Mouse (Mus musculus) hindbrain, embryonic 15.5 days (tissue): Measurements from ENCODE around the gene Rbfox1. TPM values are rescaled to one million over a fixed set of nuclear protein-coding genes. Genes with fewer than 3 reads are reported as not detected.
A peak's percentile ranks its signal among the peaks of the same experiment; 100 is the strongest.

Experiments used
- ATAC-seq: fragments of 200-750 bp; cut with Nextera tagmentation; 2 replicates; pipeline ENCODE4 v1.8.0; 2017; ENCODE audit warnings: low read depth, moderate number of reproducible peaks, moderate TSS enrichment; ENCODE audit not compliant: low FRiP score
- H3K27ac ChIP-seq: fragments of 300-500 bp; sonication (generic); replicated peaks from 2 replicates; pipeline ENCODE4 v1.5.1; 2015; ENCODE audit warnings: mild to moderate bottlenecking, inconsistent platforms
- H3K27me3 ChIP-seq: fragments of 300-500 bp; sonication (generic); 2 replicates; pipeline ENCODE4 v1.6.1; 2015; ENCODE audit warnings: control low read depth, inconsistent platforms
- H3K36me3 ChIP-seq: fragments of 300-500 bp; sonication (generic); 2 replicates; pipeline ENCODE4 v1.6.1; 2015; ENCODE audit warnings: control low read depth, inconsistent platforms
- H3K4me1 ChIP-seq: fragments of 300-500 bp; sonication (generic); replicated peaks from 2 replicates; pipeline ENCODE4 v1.6.1; 2015; ENCODE audit warnings: control low read depth, inconsistent platforms
- H3K4me2 ChIP-seq: fragments of 300-500 bp; sonication (generic); 2 replicates; pipeline ENCODE4 v1.6.1; 2015; ENCODE audit warnings: moderate library complexity, mild to moderate bottlenecking, inconsistent platforms
- H3K4me3 ChIP-seq: fragments of 300-500 bp; sonication (generic); 2 replicates; pipeline ENCODE4 v1.5.1; 2015; ENCODE audit warnings: mild to moderate bottlenecking, inconsistent platforms
- H3K9ac ChIP-seq: fragments of 300-500 bp; sonication (generic); 2 replicates; pipeline ENCODE4 v1.6.1; 2015; ENCODE audit warnings: inconsistent platforms
- H3K9me3 ChIP-seq: fragments of 300-500 bp; sonication (generic); 2 replicates; pipeline ENCODE4 v1.6.1; 2016; ENCODE audit warnings: control low read depth, inconsistent platforms
- WGBS: fragments of 180-500 bp; shearing (Covaris S2); methylation state at CpG from one replicate; pipeline ENCODE4 v1.1.7; 2015; 5-methylcytosine and 5-hydroxymethylcytosine counted together
- polyA plus RNA-seq: library from polyadenylated mRNA; unstranded; fragments of >200 nt; fragmentation: Nextera tagmentation; extraction: Ambion mirVana; gene quantifications from 2 replicates; pipeline ENCODE4 v1.2.1, GENCODE M21; 2015

The Rbfox1 gene
- polyA plus RNA-seq, 1 experiment from 2014 or later, result 254 TPM

DNA sequence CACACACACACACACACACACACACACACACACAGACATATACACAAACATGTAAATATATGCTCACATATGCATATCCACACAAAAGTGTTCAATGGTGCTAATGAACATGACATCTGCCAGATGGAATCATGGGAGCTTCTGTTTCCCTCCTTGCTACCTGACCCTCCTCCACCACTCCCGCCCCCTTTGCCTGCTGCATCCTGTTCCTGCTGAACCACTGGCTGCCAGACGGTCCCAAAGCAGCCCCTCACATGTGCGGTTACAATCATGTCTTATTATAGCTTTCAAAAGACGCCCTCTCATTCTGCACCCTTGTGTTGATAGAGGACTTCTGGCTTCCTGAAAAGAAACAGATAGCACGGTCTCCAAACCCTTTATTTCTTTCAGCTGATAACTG lies 563.1 kb downstream of the Rbfox1 start:
- no peak overlapping the region for H3K27ac ChIP-seq
- no peaks in the 10 kb centered on the region for H3K9me3 ChIP-seq
- H3K27me3 ChIP-seq, result no peaks in the 10 kb centered on the region
- no peaks in the 10 kb centered on the region for H3K36me3 ChIP-seq
- ATAC-seq, result no peak
- no peak overlapping the region for H3K4me3 ChIP-seq
- peaks cover 3% of the 10 kb centered on the region; the same call in 1 of the 2 replicates for H3K4me1 ChIP-seq
- 47% methylated on average over 5 of the region's 5 CpGs for WGBS
- H3K9ac ChIP-seq, result no peak overlapping the region
- H3K4me2 ChIP-seq, result no peak overlapping the region

DNA sequence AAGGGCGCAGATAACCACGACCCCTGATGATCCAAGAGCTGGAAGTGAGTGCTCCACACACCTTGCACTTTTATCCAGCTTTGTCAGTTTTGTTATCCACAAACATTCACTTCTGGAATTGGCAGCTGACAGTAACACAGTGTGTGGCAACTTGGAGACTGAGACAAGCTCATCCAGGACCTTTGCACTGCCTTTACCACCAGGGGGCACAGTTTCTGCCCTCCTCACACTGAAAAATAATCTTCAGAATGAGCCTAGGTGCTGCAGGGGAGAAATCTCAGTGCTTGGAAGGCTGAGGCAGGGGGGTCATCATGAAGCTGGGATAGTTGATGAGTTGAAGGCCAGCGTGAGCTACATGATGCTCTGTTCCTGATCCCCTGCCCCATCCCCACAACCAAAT lies 570.2 kb downstream of the Rbfox1 start:
- Histone ChIP-seq H3K4me1 (no peaks in the 10 kb centered on the region), H3K36me3 (no peaks in the 10 kb centered on the region), H3K9ac (no peak overlapping the region), H3K27ac (no peak overlapping the region), H3K4me2 (no peak overlapping the region), H3K9me3 (no peaks in the 10 kb centered on the region), H3K27me3 (no peaks in the 10 kb centered on the region), H3K4me3 (no peak overlapping the region)
- no peak for ATAC-seq
- WGBS, result 79% methylated on average over 3 of the region's 3 CpGs

DNA sequence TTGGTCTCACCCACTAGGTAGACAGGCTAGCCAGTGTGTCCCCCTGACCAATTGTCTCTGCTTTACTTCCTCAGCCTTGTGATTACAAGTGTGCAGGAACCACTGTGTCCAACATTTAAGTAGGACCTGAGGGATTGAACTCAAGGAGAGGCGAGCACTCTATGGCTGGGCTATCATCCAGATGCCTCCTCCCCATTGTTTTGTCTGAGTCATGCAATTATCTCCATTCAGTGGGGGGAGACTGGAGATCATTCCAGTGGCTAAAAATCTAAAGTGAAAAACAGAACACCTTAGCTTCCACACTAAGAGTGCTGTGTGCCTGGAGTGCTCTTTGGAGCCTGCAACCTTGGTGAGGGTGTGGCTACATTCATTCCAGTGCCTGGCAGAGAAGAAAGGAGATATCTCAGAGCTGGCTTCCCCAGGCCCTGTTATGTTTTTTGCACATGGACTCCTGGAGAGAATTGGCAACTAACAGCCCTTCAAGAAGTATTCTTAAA lies 594.0 kb downstream of the Rbfox1 start:
- Histone ChIP-seq H3K9me3 (no peaks in the 10 kb centered on the region), H3K4me1 (peaks cover 29% of the 10 kb centered on the region), H3K27ac (peak overlapping the region; percentile 75), H3K27me3 (no peaks in the 10 kb centered on the region), H3K4me3 (no peak overlapping the region), H3K9ac (no peak overlapping the region), H3K36me3 (no peaks in the 10 kb centered on the region), H3K4me2 (no peak overlapping the region)
- ATAC-seq, result peak; percentile 20; the same call in 1 of the 2 replicates
- 50% methylated on average over 1 of the region's 1 CpGs for WGBS

DNA sequence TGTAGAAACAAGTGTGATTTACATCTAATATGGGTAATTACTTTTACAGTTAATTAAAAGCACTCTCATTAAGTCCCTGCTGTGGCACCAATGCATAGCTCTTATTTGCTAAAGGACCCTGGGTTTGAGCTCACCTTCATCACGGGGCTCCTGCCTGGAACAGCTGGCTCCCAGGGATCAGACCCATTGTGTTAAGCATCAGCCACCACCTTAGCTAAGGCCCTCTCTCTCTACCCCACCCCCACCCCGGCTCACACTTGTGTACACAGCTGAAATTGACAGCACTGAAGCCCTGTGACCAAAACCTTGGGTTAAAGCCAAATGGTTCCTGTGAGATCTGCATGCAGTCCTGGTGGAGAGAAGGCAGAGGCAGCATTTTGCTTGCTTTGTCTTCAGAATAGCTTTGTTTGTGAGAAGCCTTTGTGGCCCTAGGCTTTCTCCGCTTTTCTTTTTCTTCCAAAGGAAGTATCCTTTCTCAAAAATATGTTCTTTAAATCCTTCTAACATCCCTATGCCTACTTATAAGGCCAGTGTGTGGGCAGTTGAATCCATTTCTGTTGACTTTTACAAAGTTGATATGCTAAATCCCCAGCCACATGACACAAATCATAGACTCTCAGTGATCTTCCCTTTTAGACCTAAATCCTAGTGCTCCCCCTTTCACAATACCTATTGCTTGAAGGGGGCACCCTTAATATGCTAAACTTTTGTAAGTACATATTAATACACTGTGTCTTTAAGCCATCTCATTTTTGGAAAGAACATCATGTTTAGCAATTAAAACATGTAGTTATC lies 594.7 kb downstream of the Rbfox1 start:
- Histone ChIP-seq H3K36me3 (no peaks in the 10 kb centered on the region), H3K9ac (peak overlapping the region; percentile 1; the same call in 1 of the 2 replicates), H3K27ac (peak overlapping the region; percentile 75), H3K27me3 (no peaks in the 10 kb centered on the region), H3K4me3 (no peak overlapping the region), H3K9me3 (no peaks in the 10 kb centered on the region), H3K4me2 (no peak overlapping the region), H3K4me1 (peaks cover 29% of the 10 kb centered on the region)
- ATAC-seq, result peak; percentile 53; the same call in 1 of the 2 replicates
- WGBS, result 21% methylated on average over 3 of the region's 3 CpGs

DNA sequence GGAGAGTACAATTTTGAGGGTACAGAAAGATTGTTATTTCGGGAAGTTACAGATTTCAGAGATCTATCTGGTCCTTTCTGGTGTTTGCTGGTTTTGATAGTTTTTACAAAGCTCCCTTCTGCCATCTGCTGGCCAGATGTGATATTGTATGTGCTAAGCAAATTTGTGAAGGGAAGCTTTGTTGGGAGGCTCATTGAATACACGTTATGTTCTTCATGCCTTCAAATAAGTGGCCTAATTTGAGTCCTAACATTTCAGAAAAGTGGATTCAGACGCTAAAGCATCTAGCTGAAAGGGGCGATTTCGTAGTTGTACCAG lies 595.2 kb downstream of the Rbfox1 start:
- H3K4me1 ChIP-seq, result peaks cover 29% of the 10 kb centered on the region
- H3K9me3 ChIP-seq, result no peaks in the 10 kb centered on the region
- H3K36me3 ChIP-seq, result no peaks in the 10 kb centered on the region
- no peak for ATAC-seq
- H3K4me2 ChIP-seq, result no peak overlapping the region
- no peaks in the 10 kb centered on the region for H3K27me3 ChIP-seq
- peak overlapping the region; percentile 1; the same call in 1 of the 2 replicates for H3K9ac ChIP-seq
- 9% methylated on average over 5 of the region's 5 CpGs for WGBS
- H3K4me3 ChIP-seq, result no peak overlapping the region
- H3K27ac ChIP-seq, result peak overlapping the region; percentile 75; the same call in 1 of the 2 replicates

DNA sequence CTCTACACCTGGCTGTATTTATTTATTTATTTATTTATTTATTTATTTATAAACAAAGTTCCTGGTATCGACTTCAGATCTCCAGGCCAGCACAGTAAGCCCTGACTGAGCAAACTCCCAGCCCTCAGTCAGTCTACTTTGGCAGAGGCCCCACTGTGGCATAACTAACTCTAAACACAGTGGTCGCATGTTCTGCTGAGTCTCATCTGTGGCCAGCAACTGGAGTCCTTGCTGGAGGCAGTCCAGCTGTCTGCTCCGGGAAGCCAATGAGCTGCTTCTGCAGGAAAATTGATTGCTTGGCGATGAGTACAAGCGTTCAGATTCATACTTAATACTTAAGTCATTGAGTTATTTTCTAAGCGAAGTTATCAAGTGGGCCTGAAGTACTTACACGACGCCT lies 598.5 kb downstream of the Rbfox1 start:
- H3K4me2 ChIP-seq, result no peak overlapping the region
- no peaks in the 10 kb centered on the region for H3K9me3 ChIP-seq
- no peak overlapping the region for H3K9ac ChIP-seq
- H3K27ac ChIP-seq, result no peak overlapping the region
- no peak overlapping the region for H3K4me3 ChIP-seq
- WGBS, result 59% methylated on average over 8 of the region's 8 CpGs
- H3K4me1 ChIP-seq, result peaks cover 26% of the 10 kb centered on the region
- no peaks in the 10 kb centered on the region for H3K27me3 ChIP-seq
- H3K36me3 ChIP-seq, result no peaks in the 10 kb centered on the region
- ATAC-seq, result no peak

DNA sequence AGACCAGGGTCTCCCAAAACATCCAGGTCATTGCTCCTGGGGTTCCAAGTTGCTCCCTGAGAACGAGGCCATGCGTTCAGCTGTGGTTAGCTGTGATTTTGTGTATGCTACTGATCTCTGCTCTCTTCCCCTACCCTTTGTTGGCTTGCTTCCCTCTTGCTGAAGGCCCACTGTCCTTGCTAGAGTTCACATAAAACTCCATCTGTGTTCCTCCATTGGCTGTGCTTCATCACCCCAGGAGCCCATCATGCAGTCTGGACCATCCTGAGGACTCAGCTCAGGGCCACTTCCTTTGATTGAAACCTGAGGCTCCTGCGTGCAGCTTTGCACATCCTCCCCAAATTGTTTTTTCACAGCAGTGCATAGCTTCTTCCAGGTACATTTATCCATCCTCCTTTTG lies 600.5 kb downstream of the Rbfox1 start:
- H3K9ac ChIP-seq, result no peak overlapping the region
- no peak overlapping the region for H3K27ac ChIP-seq
- ATAC-seq, result no peak
- H3K4me2 ChIP-seq, result no peak overlapping the region
- no peaks in the 10 kb centered on the region for H3K9me3 ChIP-seq
- 76% methylated on average over 3 of the region's 3 CpGs for WGBS
- no peak overlapping the region for H3K4me3 ChIP-seq
- no peaks in the 10 kb centered on the region for H3K36me3 ChIP-seq
- peaks cover 9% of the 10 kb centered on the region for H3K4me1 ChIP-seq
- no peaks in the 10 kb centered on the region for H3K27me3 ChIP-seq

DNA sequence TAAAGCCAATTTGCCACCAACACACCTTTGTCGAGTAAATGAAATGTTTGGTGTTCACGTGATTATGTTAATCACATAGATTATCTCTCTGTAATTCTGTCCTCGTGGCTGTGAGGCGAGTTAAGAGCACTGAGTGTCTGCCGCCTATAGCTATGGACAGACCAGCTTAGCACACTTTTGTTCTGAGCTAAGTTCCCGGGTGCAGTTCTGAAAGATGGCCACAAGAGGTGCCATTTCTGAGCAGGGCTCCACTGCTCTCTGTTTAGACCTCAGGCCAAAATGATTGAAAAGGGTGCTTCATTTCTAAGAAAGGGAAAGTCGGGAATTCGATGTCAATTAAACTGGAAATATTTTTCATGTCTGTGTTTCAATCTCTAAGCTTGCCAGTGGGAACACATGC lies 617.1 kb downstream of the Rbfox1 start:
- H3K27ac ChIP-seq, result no peak overlapping the region
- H3K9ac ChIP-seq, result no peak overlapping the region
- H3K4me3 ChIP-seq, result no peak overlapping the region
- 27% methylated on average over 8 of the region's 8 CpGs for WGBS
- peaks cover 9% of the 10 kb centered on the region; the same call in 1 of the 2 replicates for H3K4me1 ChIP-seq
- H3K4me2 ChIP-seq, result no peak overlapping the region
- no peaks in the 10 kb centered on the region for H3K27me3 ChIP-seq
- ATAC-seq, result no peak
- no peaks in the 10 kb centered on the region for H3K36me3 ChIP-seq
- no peaks in the 10 kb centered on the region for H3K9me3 ChIP-seq

DNA sequence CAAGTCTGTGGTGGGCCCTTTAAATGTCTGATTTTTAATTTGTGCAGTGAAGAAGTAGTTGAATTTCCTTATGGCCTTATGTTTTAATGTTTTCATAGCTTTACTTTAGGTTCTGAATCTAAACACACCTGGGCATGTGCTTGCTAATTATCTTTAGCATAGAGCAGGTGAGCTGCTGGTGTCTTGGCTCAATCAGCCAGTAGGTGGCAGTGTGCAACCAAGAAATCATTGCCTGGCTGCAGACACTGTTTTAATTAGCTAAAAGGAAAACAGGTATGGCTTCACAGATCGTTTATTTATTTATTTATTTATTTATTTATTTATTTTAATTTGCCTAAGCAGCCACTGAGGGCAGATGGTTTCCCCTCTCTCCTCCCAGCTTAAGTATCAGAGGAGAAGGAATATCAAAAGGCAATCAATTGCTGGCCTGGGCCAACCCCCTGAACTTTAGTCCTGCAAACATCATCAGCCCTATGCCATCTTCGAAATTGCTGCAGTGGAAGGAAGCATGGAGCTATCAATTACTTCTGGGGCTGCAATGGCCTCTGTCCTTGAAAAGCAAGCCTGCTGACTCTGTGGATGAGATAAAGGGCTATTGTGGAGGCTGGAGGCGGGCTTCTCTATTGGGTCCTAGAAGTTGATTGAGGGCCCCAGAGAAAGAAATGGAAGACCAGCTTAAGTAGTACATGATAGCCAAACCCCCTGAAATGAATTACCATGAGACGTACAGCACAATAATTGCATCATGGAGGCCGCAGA lies 618.6 kb downstream of the Rbfox1 start:
- Histone ChIP-seq H3K36me3 (no peaks in the 10 kb centered on the region), H3K4me2 (no peak overlapping the region)
- 50% methylated on average over 5 of the region's 5 CpGs for WGBS

DNA sequence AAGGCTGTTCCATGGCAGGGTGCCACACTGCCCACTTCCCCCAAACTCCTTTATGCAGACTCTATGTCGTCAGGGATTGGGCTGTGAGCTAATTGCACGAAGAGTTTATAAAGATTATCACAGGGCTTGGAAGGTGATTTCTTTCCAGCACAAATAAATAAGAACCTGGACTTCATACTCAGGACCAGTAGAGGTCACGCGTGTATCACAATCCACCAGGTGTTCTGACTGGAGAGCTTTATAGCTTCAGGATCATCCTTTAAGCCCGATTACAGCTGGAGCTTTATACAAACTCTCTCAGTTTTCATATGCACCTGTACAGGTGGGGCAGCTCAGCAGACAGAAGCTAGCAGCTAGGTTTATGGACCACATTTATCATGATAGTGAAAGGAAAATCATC lies 623.8 kb downstream of the Rbfox1 start:
- H3K27me3 ChIP-seq, result no peaks in the 10 kb centered on the region
- no peaks in the 10 kb centered on the region for H3K36me3 ChIP-seq
- peaks cover 3% of the 10 kb centered on the region; the same call in 1 of the 2 replicates for H3K4me1 ChIP-seq
- H3K4me2 ChIP-seq, result no peak overlapping the region
- no peak overlapping the region for H3K9ac ChIP-seq
- H3K9me3 ChIP-seq, result no peaks in the 10 kb centered on the region
- 71% methylated on average over 5 of the region's 5 CpGs for WGBS
- no peak for ATAC-seq
- no peak overlapping the region for H3K4me3 ChIP-seq
- H3K27ac ChIP-seq, result no peak overlapping the region

More for the DNA sequence above, 618.6 kb downstream of the Rbfox1 start:
- H3K4me3 ChIP-seq, result no peak overlapping the region
- no peak overlapping the region; the same call in 1 of the 2 replicates for H3K27ac ChIP-seq
- H3K4me1 ChIP-seq, result peaks cover 9% of the 10 kb centered on the region; the same call in 1 of the 2 replicates
- ATAC-seq, result peak; percentile 52; the same call in 1 of the 2 replicates
- H3K27me3 ChIP-seq, result no peaks in the 10 kb centered on the region
- H3K9me3 ChIP-seq, result no peaks in the 10 kb centered on the region
- no peak overlapping the region for H3K9ac ChIP-seq

DNA sequence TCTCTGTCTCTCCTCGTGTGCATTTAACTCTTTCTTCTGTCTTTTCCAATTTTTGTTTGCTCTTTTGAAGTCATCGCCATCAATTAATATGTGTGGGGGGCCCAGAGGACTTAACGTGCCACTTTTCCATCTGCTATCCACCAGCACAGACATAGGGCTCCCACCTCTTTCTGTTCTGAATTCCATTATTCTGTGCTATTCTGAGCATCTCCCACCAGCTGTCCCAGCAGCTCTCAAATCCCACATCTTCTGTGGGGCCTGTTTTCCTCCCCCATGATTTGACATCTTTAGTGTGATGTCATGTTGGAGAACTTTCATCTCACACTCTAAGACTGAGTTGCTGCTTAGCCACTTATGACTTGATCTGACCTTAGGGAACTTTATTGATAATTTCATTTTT lies 634.3 kb downstream of the Rbfox1 start:
- Histone ChIP-seq H3K9ac (no peak overlapping the region), H3K4me3 (no peak overlapping the region), H3K36me3 (no peaks in the 10 kb centered on the region), H3K27ac (no peak overlapping the region), H3K27me3 (no peaks in the 10 kb centered on the region), H3K4me1 (no peaks in the 10 kb centered on the region), H3K9me3 (no peaks in the 10 kb centered on the region), H3K4me2 (no peak overlapping the region)
- ATAC-seq, result no peak
- 71% methylated on average over 3 of the region's 3 CpGs for WGBS

DNA sequence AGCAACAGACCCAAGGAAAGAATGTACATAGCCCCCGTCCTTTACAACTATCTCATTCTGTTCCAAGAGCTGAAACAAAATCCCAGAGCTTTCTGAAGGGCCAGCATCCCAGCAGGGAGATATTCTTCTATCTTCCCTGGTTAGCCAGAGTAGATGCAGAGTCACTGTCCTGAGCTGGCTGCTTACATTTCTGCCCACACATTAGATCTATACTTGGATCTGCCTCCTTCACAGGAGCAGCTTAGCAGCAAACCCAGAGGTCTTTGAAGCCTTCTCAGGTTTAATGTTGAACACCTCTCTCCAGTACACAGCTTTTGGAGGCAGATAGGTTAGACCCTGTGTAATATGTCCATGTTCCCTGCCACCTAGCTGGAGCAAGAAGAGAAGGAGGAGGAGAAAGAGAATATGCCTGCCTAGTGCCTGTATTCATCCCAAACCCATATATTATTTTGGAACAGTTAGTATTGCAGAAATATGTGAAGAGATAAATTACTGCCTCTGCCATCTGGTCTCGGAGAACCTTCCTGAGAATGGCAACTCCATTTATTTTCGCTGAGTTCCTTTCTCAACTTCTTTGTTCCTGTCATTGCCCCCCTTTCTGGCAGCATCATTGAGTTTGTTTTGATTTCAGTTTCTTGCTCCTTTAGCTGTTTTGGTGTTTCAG lies 640.5 kb downstream of the Rbfox1 start:
- Histone ChIP-seq H3K27ac (no peak overlapping the region), H3K27me3 (no peaks in the 10 kb centered on the region), H3K4me3 (no peak overlapping the region), H3K9me3 (no peaks in the 10 kb centered on the region), H3K4me1 (peaks cover 5% of the 10 kb centered on the region), H3K9ac (no peak overlapping the region), H3K4me2 (no peak overlapping the region), H3K36me3 (no peaks in the 10 kb centered on the region)
- WGBS, result 80% methylated on average over 3 of the region's 3 CpGs
- ATAC-seq, result no peak
